Mouse (Mus musculus): Measurements from ENCODE around the gene Reg3a.

DNA sequence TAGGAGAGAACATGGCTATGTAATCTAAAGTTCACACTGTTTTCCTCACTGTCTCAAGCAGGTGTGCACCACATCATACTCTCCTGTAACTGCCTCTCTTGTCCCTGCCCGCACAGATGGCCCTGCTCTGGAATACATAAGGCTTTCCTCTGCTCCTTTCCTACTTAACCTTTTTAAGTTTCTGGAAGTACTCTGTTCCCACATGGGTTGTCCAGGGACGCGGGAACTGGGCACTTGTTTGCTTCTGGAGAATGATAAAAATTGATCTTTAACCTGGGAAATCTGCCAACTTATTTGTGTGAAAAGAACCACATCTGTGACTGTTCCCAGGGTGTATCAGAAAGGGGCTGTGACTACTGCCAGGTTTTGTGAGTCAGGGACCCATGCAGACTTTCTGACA, 45.0 kb downstream of the Reg3a start:
- no peak for TF ChIP-seq POLR2A (IDR thresholded peaks at IDR 0.05; ENCODE audit: control insufficient read depth, low read depth, low read length)
- no peak for TF ChIP-seq CTCF (IDR thresholded peaks at IDR 0.05; ENCODE audit: control insufficient read depth, insufficient read depth, insufficient replicate concordance, low read depth, low read length)

Measured in testis, adult 2 months (tissue).